Mouse (Mus musculus) limb, embryonic 14.5 days (tissue): ENCODE measurements around the gene Pld4. TPM values are rescaled to one million over a fixed set of nuclear protein-coding genes. Genes with fewer than 3 reads are reported as not detected.
"Not testable (repeated sequence)": the region's sequence is repeated elsewhere in the genome, so short reads cannot be mapped to it uniquely, and the experiment has no call there.

Experiments
- ATAC-seq: fragments of 200-750 bp; cut with Nextera tagmentation; 2 replicates; pipeline ENCODE4 v1.8.0; 2017; ENCODE audit warnings: low read depth, moderate number of reproducible peaks, moderate TSS enrichment; ENCODE audit not compliant: low FRiP score
- DNase-seq: peaks from one replicate; pipeline ENCODE4 v3.0.0-alpha.2; 2015; ENCODE audit warnings: low spot score
- H3K27ac ChIP-seq: fragments of 300-500 bp; sonication (generic); replicated peaks from 2 replicates; pipeline ENCODE4 v1.5.1; 2014; ENCODE audit warnings: low read depth, mild to moderate bottlenecking, low read length, moderate library complexity, mixed read lengths
- H3K27me3 ChIP-seq: fragments of 300-500 bp; sonication (generic); 2 replicates; pipeline ENCODE4 v1.6.1; 2014; ENCODE audit warnings: low read length, mixed read lengths; ENCODE audit not compliant: control insufficient read depth, insufficient read depth
- H3K36me3 ChIP-seq: fragments of 300-500 bp; sonication (generic); 2 replicates; pipeline ENCODE4 v1.6.1; 2014; ENCODE audit warnings: mild to moderate bottlenecking, low read length, moderate library complexity, mixed read lengths; ENCODE audit not compliant: control insufficient read depth, insufficient read depth
- H3K4me1 ChIP-seq: fragments of 300-500 bp; sonication (generic); 2 replicates; pipeline ENCODE4 v1.6.1; 2014; ENCODE audit warnings: antibody characterized with exemption, low read length, mixed read lengths; ENCODE audit not compliant: control insufficient read depth, insufficient read depth
- H3K4me2 ChIP-seq: fragments of 300-500 bp; sonication (generic); replicated peaks from 2 replicates; pipeline ENCODE4 v1.6.1; 2014; ENCODE audit warnings: low read depth, mild to moderate bottlenecking, low read length, moderate library complexity; ENCODE audit not compliant: severe bottlenecking
- H3K4me3 ChIP-seq: fragments of 300-500 bp; sonication (generic); replicated peaks from 2 replicates; pipeline ENCODE4 v1.5.1; 2014; ENCODE audit warnings: low read length
- H3K9ac ChIP-seq: fragments of 300-500 bp; sonication (generic); 2 replicates; pipeline ENCODE4 v1.6.1; 2014; ENCODE audit warnings: mild to moderate bottlenecking, low read depth, low read length, moderate library complexity; ENCODE audit not compliant: severe bottlenecking
- H3K9me3 ChIP-seq: fragments of 300-500 bp; sonication (generic); 2 replicates; pipeline ENCODE4 v1.6.1; 2016; ENCODE audit warnings: low read length; ENCODE audit not compliant: control insufficient read depth
- POLR2A ChIP-seq: fragments of 200-500 bp; IDR thresholded peaks from 2 replicates; pipeline ENCODE4 v1.8.0; 2012; ENCODE audit warnings: inconsistent platforms, mild to moderate bottlenecking, moderate library complexity, borderline replicate concordance; ENCODE audit not compliant: insufficient read depth, insufficient read length; ENCODE audit errors: extremely low read depth
- WGBS: fragments of 180-500 bp; shearing (Covaris S2); extraction: QIAGEN DNeasy Blood & Tissue Kit; methylation state at CpG from one replicate; pipeline ENCODE4 v1.1.7; 2014; 5-methylcytosine and 5-hydroxymethylcytosine counted together
- microRNA-seq: library from miRNA; unstranded; fragments of <30 nt; microRNA quantifications from one replicate; pipeline ENCODE4, GENCODE M21; 2016
- polyA plus RNA-seq, 2 experiments: library from polyadenylated mRNA; depleted of rRNA in 1 of 2; stranded (reverse) in 1 of 2; unstranded in 1 of 2; fragments of >200 nt; fragmentation: Nextera tagmentation in 1 of 2; extraction: Ambion mirVana in 1 of 2; gene quantifications; 2 replicates each; pipeline versions ENCODE4 v1.2.1 to v1.2.3; 2012 to 2014

Pld4 gene
- polyA plus RNA-seq, 2 experiments = 14.0 to 15.7 TPM

- H3K27ac ChIP-seq = no peak overlapping the region
- DNase-seq (no peak), ATAC-seq (no peak)
- H3K4me2 ChIP-seq = no peak overlapping the region
- 71% methylated on average over 14 of the region's 14 CpGs for WGBS
- TF ChIP-seq POLR2A = no peak
- H3K27me3 ChIP-seq = no peaks in the 10 kb centered on the region
- H3K4me3 ChIP-seq = no peak overlapping the region
- no peaks in the 10 kb centered on the region for H3K9me3 ChIP-seq
- peaks cover 41% of the 10 kb centered on the region for H3K36me3 ChIP-seq
- H3K4me1 ChIP-seq = no peaks in the 10 kb centered on the region; the same call in 1 of the 2 replicates
- no peak overlapping the region for H3K9ac ChIP-seq
Observed at GRCm38 (mm10) chr12:112814682-112815470, 54.4 kb downstream of the Pld4 start.

DNA sequence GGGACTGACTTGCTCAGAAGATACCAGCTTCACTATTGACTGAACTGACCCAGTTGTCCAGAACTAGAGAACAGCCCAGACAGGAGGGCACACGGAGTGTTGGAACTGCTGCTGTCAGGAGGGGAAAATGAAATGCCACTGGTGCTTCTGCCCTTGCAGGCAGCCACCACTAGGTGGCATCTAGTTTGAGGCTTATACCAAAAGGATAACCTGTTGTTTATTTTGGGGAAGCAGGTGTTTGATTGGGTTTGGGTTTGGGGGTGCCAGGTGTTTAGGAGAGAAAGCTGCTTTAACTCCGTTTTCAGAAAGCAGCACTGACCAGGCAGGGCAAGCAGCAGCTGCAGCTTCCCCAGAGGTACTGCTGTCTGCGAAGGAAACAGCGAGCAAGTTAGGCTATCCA is 55.8 kb downstream of the Pld4 start:
- 55% methylated on average over 4 of the region's 4 CpGs for WGBS
- no peaks in the 10 kb centered on the region for H3K9me3 ChIP-seq
- peaks cover 54% of the 10 kb centered on the region for H3K36me3 ChIP-seq
- no peak for TF ChIP-seq POLR2A
- no peaks in the 10 kb centered on the region for H3K27me3 ChIP-seq
- ATAC-seq (no peak), DNase-seq (peak; percentile 70)
- H3K4me3 ChIP-seq = no peak overlapping the region
- no peak overlapping the region for H3K9ac ChIP-seq
- H3K4me1 ChIP-seq = no peaks in the 10 kb centered on the region
- H3K4me2 ChIP-seq = no peak overlapping the region
- H3K27ac ChIP-seq = no peak overlapping the region

DNA sequence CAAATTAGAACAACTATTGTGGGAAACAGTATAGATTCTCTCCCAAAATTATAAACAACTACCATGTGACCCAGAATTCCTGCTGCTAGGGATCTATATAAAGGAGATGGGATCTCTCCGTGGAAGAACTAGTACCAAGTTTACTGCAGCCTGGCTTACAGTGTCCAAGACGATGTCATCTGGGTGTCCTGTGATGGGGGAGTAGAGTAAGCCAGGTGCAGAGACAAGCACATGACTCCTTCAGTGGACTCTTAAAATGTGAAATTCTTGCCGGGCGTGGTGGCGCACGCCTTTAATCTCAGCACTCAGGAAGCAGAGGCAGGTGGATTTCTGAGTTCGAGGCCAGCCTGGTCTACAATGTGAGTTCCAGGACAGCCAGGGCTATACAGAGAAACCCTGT is 56.4 kb downstream of the Pld4 start:
- 85% methylated on average over 7 of the region's 7 CpGs for WGBS
- not testable (repeated sequence) for H3K4me1 ChIP-seq, H3K4me3 ChIP-seq, H3K27me3 ChIP-seq, H3K9me3 ChIP-seq, ATAC-seq, H3K9ac ChIP-seq, DNase-seq, H3K4me2 ChIP-seq, H3K27ac ChIP-seq
- peaks cover 60% of the 10 kb centered on the region for H3K36me3 ChIP-seq

Small RNA genes lying within 50 kb of the gene (microRNA-seq; reads per million reads assigned to microRNA genes)
- not detected for gene Mir6940

Other genes with a start within 250 kb of the Pld4 start
- gene Tmem179, start 243.9 kb upstream of the Pld4 start, polyA plus RNA-seq (2012; rRNA removed) = 0.22 and 0.36 TPM in 2 replicates
- 0.28 and 0.29 TPM in 2 replicates for gene Tmem179, start 243.9 kb upstream of the Pld4 start, polyA plus RNA-seq (2014; fragmentation: Nextera tagmentation; extraction: Ambion mirVana)
- 27.5 and 29.8 TPM in 2 replicates for gene Inf2, start 171.9 kb upstream of the Pld4 start, polyA plus RNA-seq (2012; rRNA removed)
- 6.9 and 7.0 TPM in 2 replicates for gene Inf2, start 171.9 kb upstream of the Pld4 start, polyA plus RNA-seq (2014; fragmentation: Nextera tagmentation; extraction: Ambion mirVana)
- gene Adssl1, start 140.6 kb upstream of the Pld4 start, polyA plus RNA-seq (2012; rRNA removed) = 11.8 and 18.9 TPM in 2 replicates
- gene Adssl1, start 140.6 kb upstream of the Pld4 start, polyA plus RNA-seq (2014; fragmentation: Nextera tagmentation; extraction: Ambion mirVana) = 13.3 and 15.0 TPM in 2 replicates
- 179 and 184 TPM in 2 replicates for gene Siva1, start 116.0 kb upstream of the Pld4 start, polyA plus RNA-seq (2012; rRNA removed)
- 282 and 284 TPM in 2 replicates for gene Siva1, start 116.0 kb upstream of the Pld4 start, polyA plus RNA-seq (2014; fragmentation: Nextera tagmentation; extraction: Ambion mirVana)
- 305 and 332 TPM in 2 replicates for gene Akt1, start 85.8 kb upstream of the Pld4 start, polyA plus RNA-seq (2012; rRNA removed)
- 148 and 181 TPM in 2 replicates for gene Akt1, start 85.8 kb upstream of the Pld4 start, polyA plus RNA-seq (2014; fragmentation: Nextera tagmentation; extraction: Ambion mirVana)
- gene Zbtb42, start 81.8 kb upstream of the Pld4 start, polyA plus RNA-seq (2012; rRNA removed) = 2.5 and 3.3 TPM in 2 replicates
- 1.9 and 2.5 TPM in 2 replicates for gene Zbtb42, start 81.8 kb upstream of the Pld4 start, polyA plus RNA-seq (2014; fragmentation: Nextera tagmentation; extraction: Ambion mirVana)
- gene Cep170b, start 40.2 kb upstream of the Pld4 start, polyA plus RNA-seq (2012; rRNA removed) = 30.1 and 36.9 TPM in 2 replicates
- gene Cep170b, start 40.2 kb upstream of the Pld4 start, polyA plus RNA-seq (2014; fragmentation: Nextera tagmentation; extraction: Ambion mirVana) = 21.3 and 23.6 TPM in 2 replicates
- 2.1 and 2.5 TPM in 2 replicates for gene Ahnak2, start 42.0 kb downstream of the Pld4 start, polyA plus RNA-seq (2012; rRNA removed)
- gene Ahnak2, start 42.0 kb downstream of the Pld4 start, polyA plus RNA-seq (2014; fragmentation: Nextera tagmentation; extraction: Ambion mirVana) = 3.3 TPM in 2 replicates
- gene Clba1, start 48.3 kb downstream of the Pld4 start, polyA plus RNA-seq (2012; rRNA removed) = 3.7 and 4.8 TPM in 2 replicates
- gene Clba1, start 48.3 kb downstream of the Pld4 start, polyA plus RNA-seq (2014; fragmentation: Nextera tagmentation; extraction: Ambion mirVana) = 5.7 and 6.2 TPM in 2 replicates
- gene Cdca4, start 68.8 kb downstream of the Pld4 start, polyA plus RNA-seq (2012; rRNA removed) = 81.0 and 89.9 TPM in 2 replicates
- 113 and 126 TPM in 2 replicates for gene Cdca4, start 68.8 kb downstream of the Pld4 start, polyA plus RNA-seq (2014; fragmentation: Nextera tagmentation; extraction: Ambion mirVana)
- 0.50 and 0.63 TPM in 2 replicates for gene Gpr132, start 107.6 kb downstream of the Pld4 start, polyA plus RNA-seq (2012; rRNA removed)
- gene Gpr132, start 107.6 kb downstream of the Pld4 start, polyA plus RNA-seq (2014; fragmentation: Nextera tagmentation; extraction: Ambion mirVana) = 0.29 and 0.36 TPM in 2 replicates
- gene Jag2, start 169.1 kb downstream of the Pld4 start, polyA plus RNA-seq (2012; rRNA removed) = 45.8 and 48.4 TPM in 2 replicates
- 12.5 and 14.3 TPM in 2 replicates for gene Jag2, start 169.1 kb downstream of the Pld4 start, polyA plus RNA-seq (2014; fragmentation: Nextera tagmentation; extraction: Ambion mirVana)
- 50.4 and 54.4 TPM in 2 replicates for gene Nudt14, start 181.5 kb downstream of the Pld4 start, polyA plus RNA-seq (2012; rRNA removed)
- gene Nudt14, start 181.5 kb downstream of the Pld4 start, polyA plus RNA-seq (2014; fragmentation: Nextera tagmentation; extraction: Ambion mirVana) = 78.4 and 96.0 TPM in 2 replicates
- gene Btbd6, start 215.8 kb downstream of the Pld4 start, polyA plus RNA-seq (2012; rRNA removed) = 31.0 and 52.7 TPM in 2 replicates
- 27.3 and 27.4 TPM in 2 replicates for gene Btbd6, start 215.8 kb downstream of the Pld4 start, polyA plus RNA-seq (2014; fragmentation: Nextera tagmentation; extraction: Ambion mirVana)
- gene Brf1, start 240.0 kb downstream of the Pld4 start, polyA plus RNA-seq (2012; rRNA removed) = 82.5 and 97.4 TPM in 2 replicates
- 60.9 and 66.2 TPM in 2 replicates for gene Brf1, start 240.0 kb downstream of the Pld4 start, polyA plus RNA-seq (2014; fragmentation: Nextera tagmentation; extraction: Ambion mirVana)